Comparison of ENCODE assay signal across 24 mouse cellular contexts in genomic region chr10:99179566-99179965, GRCm38 (mm10). TPM values are rescaled to one million over a fixed set of nuclear protein-coding genes. Genes with fewer than 3 reads are reported as not detected.
"Had no signal": no experiment of that assay in that cellular context is flagged by ENCODE, and none has a peak within 500 bp of the region (broad histone marks: within the 10 kb centered on the region; RNA-seq: fewer than 3 reads in every experiment).

No protein-coding gene starts in this region.

- H3K4me2 ChIP-seq: lung, embryonic 15.5 days; midbrain, embryonic 12.5 days; neural tube, embryonic 13.5 days; neural tube, embryonic 15.5 days had no signal

- H3K36me3 ChIP-seq: lung, embryonic 15.5 days; neural tube, embryonic 15.5 days had no signal

- H3K9ac ChIP-seq: liver, embryonic 14.5 days; lung, embryonic 15.5 days; midbrain, embryonic 12.5 days; neural tube, embryonic 13.5 days; neural tube, embryonic 15.5 days had no signal

- H3K27me3 ChIP-seq: lung, embryonic 15.5 days; midbrain, embryonic 12.5 days; neural tube, embryonic 13.5 days; neural tube, embryonic 15.5 days had no signal

- H3K9me3 ChIP-seq: lung, embryonic 15.5 days; midbrain, embryonic 10.5 days; midbrain, embryonic 12.5 days; neural tube, embryonic 13.5 days; neural tube, embryonic 15.5 days had no signal

- H3K4me3 ChIP-seq: lung, embryonic 15.5 days; midbrain, embryonic 10.5 days; midbrain, embryonic 12.5 days; myocyte; neural tube, embryonic 13.5 days; neural tube, embryonic 15.5 days had no signal

- ATAC-seq: lung, postnatal 0 days; midbrain, embryonic 16.5 days had no signal

- DNase-seq: lung, adult 2 months; lung, postnatal 14 days; lung, postnatal 36 days; midbrain, embryonic 14.5 days; retina, postnatal 1 day; right cerebral cortex, adult 18-20 months; right cerebral cortex, postnatal 25 days; right cerebral cortex, postnatal 4 days; spleen, adult 18-20 months; thymus, adult 18-20 months had no signal

- H3K4me1 ChIP-seq: midbrain, embryonic 10.5 days; midbrain, embryonic 12.5 days; neural tube, embryonic 13.5 days; neural tube, embryonic 15.5 days had no signal

- H3K27ac ChIP-seq: liver, embryonic 14.5 days; lung, embryonic 15.5 days; midbrain, embryonic 10.5 days; midbrain, embryonic 12.5 days; neural tube, embryonic 13.5 days; neural tube, embryonic 15.5 days had no signal

RNA-seq across cellular contexts. Expression of gene Phxr2, which starts 53.4 kb away (rescaled TPM):
- total RNA-seq: megakaryocyte, adult 5-6 weeks had no signal
- polyA plus RNA-seq: liver, embryonic 14.5 days; lung, adult 2 months; lung, embryonic 15.5 days; lung, postnatal 0 days; midbrain, embryonic 12.5 days; midbrain, embryonic 16.5 days; myocyte; neural tube, embryonic 11.5 days; neural tube, embryonic 13.5 days; neural tube, embryonic 15.5 days; small intestine, adult 2 months; stomach, embryonic 14.5 days; stomach, embryonic 16.5 days had no signal
